Mouse (Mus musculus) gastrocnemius, adult 2 months (tissue): ENCODE data around the gene Tbc1d23. TPM values are rescaled to one million over a fixed set of nuclear protein-coding genes. Genes with fewer than 3 reads are reported as not detected.
"Not testable (repeated sequence)": the region's sequence is repeated elsewhere in the genome, so short reads cannot be mapped to it uniquely, and the experiment has no call there.

Source experiments
- DNase-seq: peaks from one replicate; pipeline ENCODE4 v3.0.0; 2022
- H3K27ac ChIP-seq: fragments of 200-600 bp; 2 replicates; pipeline ENCODE4 v1.8.1; 2022; ENCODE audit warnings: mild to moderate bottlenecking
- H3K4me3 ChIP-seq: fragments of 200-600 bp; 2 replicates; pipeline ENCODE4 v1.8.1; 2022; ENCODE audit warnings: mild to moderate bottlenecking, moderate library complexity
- CTCF ChIP-seq: fragments of 200-600 bp; IDR thresholded peaks from 2 replicates; pipeline ENCODE4 v1.8.1; 2022; ENCODE audit warnings: antibody characterized with exemption, mild to moderate bottlenecking, moderate library complexity
- intact Hi-C: fragments of 180-260 bp; cut with DNase I; formaldehyde crosslinking; loops from one replicate; pipeline ENCODE4 v1.15.1; 2025
- total RNA-seq, 2 experiments: library from RNA; stranded (reverse); gene quantifications; 2 replicates each; pipeline ENCODE4 v1.2.3; 2021

The Tbc1d23 gene
- total RNA-seq, 2 experiments from 2014 or later, result 19.2 to 19.5 TPM

- intact Hi-C loops, result no loop called here
- no peak for DNase-seq
- no peak for TF ChIP-seq CTCF
- Histone ChIP-seq H3K4me3 (no peak overlapping the region), H3K27ac (no peak overlapping the region)
Observed at GRCm38 (mm10) chr16:57196590-57196989, 34.7 kb downstream of the Tbc1d23 start.

- no peak for DNase-seq
- Histone ChIP-seq H3K4me3 (no peak overlapping the region), H3K27ac (no peak overlapping the region)
- no peak for TF ChIP-seq CTCF
- intact Hi-C loops, result loop anchor here (5.0 kb wide), 1 partner anchor 44 kb away; no protein-coding TSS in a partner anchor
Observed at GRCm38 (mm10) chr16:57191214-57191613, 40.1 kb downstream of the Tbc1d23 start.

DNA sequence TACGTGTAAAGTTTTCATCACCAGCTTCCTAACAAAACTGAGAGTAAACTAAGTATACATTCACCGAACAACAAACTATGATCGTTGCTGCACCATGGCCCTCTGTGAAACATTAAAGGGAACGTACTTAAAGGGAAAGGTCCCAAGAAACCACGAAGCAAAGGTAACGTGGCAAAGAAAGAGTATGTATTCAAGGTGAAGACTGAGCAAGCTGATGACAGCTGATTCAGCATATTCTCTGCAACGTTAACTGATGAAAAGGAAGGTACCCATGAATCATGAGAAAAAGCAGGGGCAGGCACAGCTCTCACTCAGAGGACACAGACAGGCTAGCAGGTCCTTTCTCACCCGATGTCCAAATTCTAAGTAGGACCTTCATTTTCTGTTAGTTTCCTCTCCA is 40.9 kb downstream of the Tbc1d23 start:
- intact Hi-C loops, result loop anchor here (5.0 kb wide), 1 partner anchor 43 kb away; no protein-coding TSS in a partner anchor
- no peak for DNase-seq
- no peak for TF ChIP-seq CTCF
- no peak overlapping the region for H3K4me3 ChIP-seq
- H3K27ac ChIP-seq, result no peak overlapping the region

GRCm38 (mm10) chr16:57189493-57189892 is 41.8 kb downstream of the Tbc1d23 start:
- H3K4me3 ChIP-seq, result no peak overlapping the region
- DNase-seq, result no peak
- H3K27ac ChIP-seq, result no peak overlapping the region
- TF ChIP-seq CTCF, result no peak
- intact Hi-C loops, result no loop called here

GRCm38 (mm10) chr16:57186618-57187017 is 44.7 kb downstream of the Tbc1d23 start:
- intact Hi-C loops, result no loop called here
- no peak for TF ChIP-seq CTCF
- Histone ChIP-seq H3K27ac (no peak overlapping the region), H3K4me3 (no peak overlapping the region)
- no peak for DNase-seq

- no peak for TF ChIP-seq CTCF
- DNase-seq, result no peak
- Histone ChIP-seq H3K4me3 (no peak overlapping the region), H3K27ac (no peak overlapping the region)
- intact Hi-C loops, result no loop called here
Observed at GRCm38 (mm10) chr16:57182037-57182436, 49.3 kb downstream of the Tbc1d23 start.

GRCm38 (mm10) chr16:57181180-57181579 is 50.1 kb downstream of the Tbc1d23 start:
- H3K27ac ChIP-seq, result no peak overlapping the region
- no peak for TF ChIP-seq CTCF
- DNase-seq, result peak; percentile 54

DNA sequence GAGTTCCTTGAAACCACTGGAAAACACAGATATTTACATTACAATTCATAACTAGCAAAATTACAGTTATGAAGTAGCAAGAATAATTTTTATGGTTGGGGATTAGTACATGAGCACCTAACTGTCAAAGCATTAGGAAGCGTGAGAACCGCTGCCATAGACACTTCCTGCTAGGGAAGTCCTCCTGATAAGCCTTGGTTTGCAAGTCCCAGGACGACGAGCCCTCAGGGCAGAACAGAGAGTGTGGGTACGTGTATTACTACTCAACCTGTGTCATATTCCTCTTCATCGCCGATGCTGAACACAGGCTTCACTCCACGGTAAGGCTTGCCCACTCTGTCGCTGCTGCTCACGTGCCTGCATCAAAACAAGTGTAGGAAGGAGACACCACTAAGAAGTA is 53.6 kb downstream of the Tbc1d23 start:
- no peak for DNase-seq
- no peak overlapping the region for H3K27ac ChIP-seq
- TF ChIP-seq CTCF, result no peak
- no peak overlapping the region for H3K4me3 ChIP-seq
- intact Hi-C loops, result no loop called here

More at GRCm38 (mm10) chr16:57181180-57181579, 50.1 kb downstream of the Tbc1d23 start:
- intact Hi-C loops, result no loop called here
- H3K4me3 ChIP-seq, result no peak overlapping the region

DNA sequence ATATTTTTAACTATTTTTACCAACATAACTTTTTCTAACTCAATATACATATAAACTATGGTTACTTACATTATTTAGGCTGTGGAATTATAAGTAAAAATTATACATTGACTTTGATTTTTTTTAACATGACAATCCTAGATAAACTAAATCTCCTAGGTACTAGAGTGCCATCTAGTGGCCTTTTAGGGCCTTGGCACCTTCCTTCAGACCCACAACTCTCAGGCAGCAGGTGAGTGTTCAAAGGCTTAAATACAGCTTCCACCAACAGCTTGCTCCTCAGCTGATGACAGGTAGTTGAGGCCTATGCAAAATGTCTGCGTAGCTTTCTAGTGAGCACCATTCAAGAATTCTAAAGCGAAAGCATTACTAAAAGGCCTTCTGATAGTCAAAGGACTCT is 54.0 kb downstream of the Tbc1d23 start:
- Histone ChIP-seq H3K4me3 (no peak overlapping the region), H3K27ac (no peak overlapping the region)
- peak; percentile 92 for TF ChIP-seq CTCF
- intact Hi-C loops, result no loop called here
- no peak for DNase-seq

- intact Hi-C loops, result no loop called here
- no peak for TF ChIP-seq CTCF
Observed at GRCm38 (mm10) chr16:57176276-57176675, 55.0 kb downstream of the Tbc1d23 start.

DNA sequence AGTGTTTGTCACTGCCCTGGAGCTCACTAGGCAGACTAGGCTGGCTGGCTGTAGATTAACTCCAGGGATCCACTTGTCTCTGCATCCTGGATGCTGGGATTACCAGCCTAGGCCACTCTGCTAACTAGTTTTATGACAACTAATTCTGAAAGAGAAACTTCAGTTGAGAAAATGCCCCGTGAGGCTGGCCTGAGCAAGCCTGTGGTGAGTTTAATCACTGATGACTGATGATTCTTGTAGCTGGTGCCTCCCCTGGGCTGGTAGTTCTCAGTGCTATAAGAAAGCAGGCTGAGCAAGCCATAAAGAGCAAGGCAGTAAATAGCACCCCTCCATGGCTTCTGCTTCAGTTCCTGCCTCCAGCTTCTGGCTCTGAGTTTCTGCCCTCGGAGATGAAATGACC is 55.6 kb downstream of the Tbc1d23 start:
- no peak for TF ChIP-seq CTCF
- DNase-seq, result no peak
- H3K27ac ChIP-seq, result no peak overlapping the region
- H3K4me3 ChIP-seq, result no peak overlapping the region
- intact Hi-C loops, result no loop called here

More at GRCm38 (mm10) chr16:57176276-57176675, 55.0 kb downstream of the Tbc1d23 start:
- no peak overlapping the region for H3K4me3 ChIP-seq
- no peak overlapping the region for H3K27ac ChIP-seq
- no peak for DNase-seq

GRCm38 (mm10) chr16:57174480-57174879 is 56.8 kb downstream of the Tbc1d23 start:
- intact Hi-C loops, DNase-seq, H3K27ac ChIP-seq, H3K4me3 ChIP-seq: not testable (repeated sequence)

DNA sequence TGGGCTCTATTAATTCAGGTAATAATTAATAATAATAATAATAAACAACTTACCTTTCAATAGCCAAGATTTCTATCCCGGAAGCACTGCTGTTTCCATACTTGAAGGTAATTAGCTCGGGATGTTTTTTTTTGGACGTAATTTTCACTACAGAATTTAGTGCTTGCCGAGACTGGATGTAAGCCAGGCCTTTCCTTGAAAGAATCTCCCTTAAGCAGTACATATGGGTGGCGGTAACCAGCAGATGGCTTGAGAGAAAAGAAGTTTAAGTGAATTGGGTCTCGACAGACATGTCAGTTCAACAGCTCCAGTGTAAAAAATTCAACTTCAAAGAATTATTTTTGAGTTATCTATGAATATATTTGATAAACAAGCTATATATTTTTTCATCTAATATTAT is 59.7 kb downstream of the Tbc1d23 start:
- no peak for TF ChIP-seq CTCF
- H3K4me3 ChIP-seq, result no peak overlapping the region
- intact Hi-C loops, result no loop called here
- DNase-seq, result no peak
- H3K27ac ChIP-seq, result no peak overlapping the region

GRCm38 (mm10) chr16:57171161-57171560 is 60.1 kb downstream of the Tbc1d23 start:
- intact Hi-C loops, result no loop called here
- no peak for DNase-seq
- Histone ChIP-seq H3K4me3 (no peak overlapping the region), H3K27ac (no peak overlapping the region)
- no peak for TF ChIP-seq CTCF
